Mouse (Mus musculus): ENCODE data around the gene Dnmbp.

DNA sequence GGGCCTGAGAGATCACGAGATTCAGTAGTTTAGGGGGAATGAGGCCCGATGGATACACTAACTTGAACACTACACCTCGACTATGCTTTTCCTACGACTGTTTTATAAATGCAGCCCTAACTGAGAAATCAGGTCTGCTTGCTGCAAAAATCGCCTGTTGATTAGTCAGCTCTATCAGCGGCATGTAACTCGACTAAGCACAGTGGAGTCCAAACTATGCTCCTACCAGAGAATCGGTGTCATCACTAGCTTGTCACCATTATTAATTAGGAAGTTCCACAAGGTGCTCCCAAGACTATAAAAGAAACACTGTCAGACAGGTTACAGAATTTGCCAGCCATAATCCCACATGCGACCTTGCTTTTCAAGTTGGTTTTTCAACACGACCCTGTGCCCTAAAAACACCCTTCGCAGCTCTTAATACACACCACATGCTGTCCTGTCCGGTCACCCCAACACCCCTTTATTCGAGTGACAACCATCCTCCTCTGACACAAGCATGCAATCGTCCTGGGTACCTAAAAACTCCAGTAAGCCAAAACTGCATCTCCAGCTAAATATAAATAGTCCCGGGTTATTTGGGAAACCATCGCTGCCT lies 721 bp downstream of the Dnmbp start:
- no peak for TF ChIP-seq CTCF (IDR thresholded peaks at IDR 0.05; ENCODE audit: extremely low read depth, insufficient read depth, insufficient read length, insufficient replicate concordance)
- TF ChIP-seq POLR2A (IDR thresholded peaks at IDR 0.05; ENCODE audit: low read depth, low read length) = no peak

All from spleen, adult 2 months (tissue).